Mouse (Mus musculus) NIH3T3 (cell line): Measurements from ENCODE around the gene Pcif1.
A peak's percentile ranks its signal among the peaks of the same experiment; 100 is the strongest.

Experiments
- DNase-seq: peaks from one replicate; pipeline ENCODE4 v3.0.0-alpha.2; 2012; ENCODE audit warnings: low read depth

The Pcif1 gene

DNA sequence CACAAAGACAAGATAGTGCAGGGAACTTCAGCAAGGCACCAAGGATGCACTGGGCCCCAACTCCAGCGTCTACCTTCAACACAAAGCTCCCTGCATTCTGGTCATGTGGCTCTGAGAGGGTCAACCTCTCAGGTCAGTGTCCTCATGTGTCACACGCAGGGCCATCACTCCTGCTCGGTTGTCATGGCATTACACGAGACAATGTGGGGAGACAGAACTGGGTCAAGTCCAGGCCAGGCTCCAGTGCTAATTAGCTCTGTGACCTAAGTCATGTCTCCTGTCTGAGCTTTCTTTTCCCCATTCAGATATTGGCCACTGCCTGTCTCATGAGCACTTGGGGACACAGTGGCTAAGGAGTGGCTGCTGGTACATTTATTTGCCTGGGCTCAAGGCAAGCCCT, 44.2 kb downstream of the Pcif1 start:
- no peak for DNase-seq

- DNase-seq: peak; percentile 92
These were observed 45.2 kb downstream of the Pcif1 start for GRCm38 (mm10) chr2:164924100-164924857.

- peak; percentile 55 for DNase-seq
These were observed 51.8 kb downstream of the Pcif1 start for GRCm38 (mm10) chr2:164930706-164931581.

GRCm38 (mm10) chr2:164933534-164933933, 54.4 kb downstream of the Pcif1 start:
- no peak for DNase-seq

GRCm38 (mm10) chr2:164935991-164936390, 56.9 kb downstream of the Pcif1 start:
- peak; percentile 37 for DNase-seq

- no peak for DNase-seq
These were observed 59.3 kb downstream of the Pcif1 start for GRCm38 (mm10) chr2:164938146-164939091.

- DNase-seq: no peak
These were observed 60.0 kb downstream of the Pcif1 start for GRCm38 (mm10) chr2:164939106-164939505.

GRCm38 (mm10) chr2:164940140-164940830, 61.2 kb downstream of the Pcif1 start, which contains the start of gene Mmp9:
Gene Mmp9 (plus strand): TSS chr2:164940780.
- DNase-seq: no peak

DNA sequence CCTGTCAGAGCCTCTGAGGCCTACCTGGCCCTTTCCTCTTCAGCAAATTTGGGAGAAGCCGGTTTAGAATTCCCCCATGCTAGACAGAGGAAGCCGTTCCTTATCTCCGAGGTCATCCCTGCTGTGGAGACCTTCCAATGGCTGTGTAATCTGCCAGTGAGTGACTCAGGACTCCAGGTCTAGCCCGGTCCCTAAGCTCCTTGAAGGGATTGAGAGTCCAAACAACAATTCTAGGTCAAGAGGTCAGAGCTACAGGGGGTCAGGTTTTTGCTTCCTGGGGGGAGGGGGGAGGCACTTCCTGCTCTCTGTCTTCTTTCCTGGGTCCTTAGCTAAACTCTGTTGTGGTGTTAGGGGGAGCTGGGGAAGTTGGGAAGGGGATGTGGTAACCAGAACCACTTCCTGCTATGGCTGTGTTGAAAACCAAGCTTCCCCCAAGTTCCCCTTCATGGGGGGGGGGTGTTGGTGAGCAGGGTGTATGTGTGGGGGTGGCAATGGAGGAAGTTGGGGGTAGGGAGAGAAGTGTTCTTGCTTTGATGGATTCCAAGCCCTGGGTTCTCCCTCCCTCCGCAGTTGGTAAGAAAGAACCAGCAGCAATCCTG, 63.7 kb downstream of the Pcif1 start:
- DNase-seq: no peak
